Mouse (Mus musculus): ENCODE measurements at regions not wholly inside any gene's neighbourhood (a gene's known extent, or its start where the extent isn't known, plus 50 kb on each side); places are given as distances from the start of the nearest gene placed in this dataset.

DNA sequence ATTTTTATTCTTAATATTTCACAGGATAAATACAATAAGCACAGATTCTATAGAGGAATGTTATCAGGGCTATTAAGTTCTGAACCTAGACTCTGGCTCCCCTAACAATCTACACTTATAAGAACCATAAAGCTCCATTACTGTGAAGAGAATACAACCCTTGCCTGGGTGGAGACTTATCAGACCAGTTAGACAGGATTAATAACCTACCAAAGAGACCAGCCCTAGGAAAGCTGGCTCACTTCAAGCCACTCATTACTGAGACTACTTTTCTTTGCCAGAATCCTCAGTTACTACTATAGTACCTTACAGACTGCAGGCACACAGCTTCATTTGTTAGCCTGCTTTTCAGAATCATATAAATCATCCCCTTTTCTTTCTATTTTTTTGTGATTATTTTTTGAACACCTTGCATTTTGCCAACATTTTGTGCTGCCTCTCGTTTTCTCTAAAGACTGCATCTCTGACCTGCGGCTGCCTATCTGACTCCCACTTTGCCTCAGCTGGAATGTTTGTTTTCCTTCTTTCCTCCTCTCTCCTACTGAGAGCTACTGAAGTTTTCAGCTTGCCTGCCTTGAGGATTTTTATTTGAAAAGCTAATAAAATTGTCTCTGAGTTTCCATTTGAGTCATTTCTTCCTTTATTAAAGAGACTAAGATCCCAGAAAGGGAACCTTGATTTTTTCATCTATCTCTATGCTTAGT, 951.5 kb downstream of the Zpld1 start:
- DNase-seq (ENCODE audit: low spot score) (peak; percentile 38), ATAC-seq (ENCODE audit: low FRiP score, low read depth) (no peak; the same call in 1 of the 2 replicates)
- Histone ChIP-seq H3K27ac (replicated peaks; ENCODE audit: low read depth, low read length) (no peak overlapping the region), H3K9me3 (ENCODE audit: control insufficient read depth, low read length) (no peaks in the 10 kb centered on the region), H3K36me3 (ENCODE audit: control insufficient read depth, insufficient read depth, low read length) (no peaks in the 10 kb centered on the region), H3K9ac (ENCODE audit: low read depth, low read length, severe bottlenecking) (no peak overlapping the region), H3K4me2 (replicated peaks; ENCODE audit: low read depth, low read length, severe bottlenecking) (no peak overlapping the region), H3K27me3 (ENCODE audit: control insufficient read depth, insufficient read depth, low read length) (no peaks in the 10 kb centered on the region), H3K4me3 (replicated peaks; ENCODE audit: low read length) (no peak overlapping the region), H3K4me1 (ENCODE audit: control insufficient read depth, insufficient read depth, low read length) (no peaks in the 10 kb centered on the region)
- 65% methylated on average over 2 of the region's 2 CpGs for WGBS
- no peak for TF ChIP-seq POLR2A (IDR thresholded peaks at IDR 0.05; ENCODE audit: borderline replicate concordance, extremely low read depth, insufficient read depth, insufficient read length)
